8 mouse cellular contexts compared by ENCODE assay signal in genomic region chr2:32888029-32888428, GRCm38 (mm10). TPM values are rescaled to one million over a fixed set of nuclear protein-coding genes. Genes with fewer than 3 reads are reported as not detected.
DNase-seq lines count a peak whose midpoint lies in the region; ATAC-seq and TF ChIP-seq lines count a peak whose summit lies in the region.

No protein-coding gene starts in this region.

- peak overlapping the region; percentile 79 for H3K27ac ChIP-seq in kidney, postnatal 0 days
- peak overlapping the region; percentile 75 for H3K27ac ChIP-seq in embryonic facial prominence, embryonic 11.5 days (replicated peaks; ENCODE audit: low read depth, low read length)
- H3K27ac ChIP-seq in forebrain, embryonic 15.5 days (replicated peaks): 0 out of 2 replicates have a peak overlapping the region, but pooled peaks have one; percentile 47
- peak overlapping the region; percentile 60 for H3K27ac ChIP-seq in liver, embryonic 13.5 days

- H3K27me3 ChIP-seq in kidney, postnatal 0 days (ENCODE audit: insufficient read depth, low read length): no peaks in the 10 kb centered on the region
- H3K27me3 ChIP-seq in embryonic facial prominence, embryonic 11.5 days (ENCODE audit: control insufficient read depth, insufficient read depth, low read length): no peaks in the 10 kb centered on the region
- H3K27me3 ChIP-seq in forebrain, embryonic 15.5 days: no peaks in the 10 kb centered on the region
- no peaks in the 10 kb centered on the region for H3K27me3 ChIP-seq in liver, embryonic 13.5 days

- H3K4me1 ChIP-seq in kidney, postnatal 0 days (replicated peaks; ENCODE audit: insufficient read depth, low read length): peaks cover 33% of the 10 kb centered on the region
- H3K4me1 ChIP-seq in embryonic facial prominence, embryonic 11.5 days (ENCODE audit: control insufficient read depth, insufficient read depth, low read length): peaks cover 14% of the 10 kb centered on the region
- H3K4me1 ChIP-seq in forebrain, embryonic 15.5 days: peaks cover 9% of the 10 kb centered on the region
- peaks cover 62% of the 10 kb centered on the region for H3K4me1 ChIP-seq in liver, embryonic 13.5 days (replicated peaks)

- H3K4me3 ChIP-seq in kidney, postnatal 0 days (replicated peaks; ENCODE audit: low read depth, low read length): no peak overlapping the region
- no peak overlapping the region for H3K4me3 ChIP-seq in embryonic facial prominence, embryonic 11.5 days (ENCODE audit: low read depth, low read length)
- no peak overlapping the region for H3K4me3 ChIP-seq in forebrain, embryonic 15.5 days
- H3K4me3 ChIP-seq in liver, embryonic 13.5 days (replicated peaks): no peak overlapping the region

- no peak for ATAC-seq in kidney, postnatal 0 days (replicated peaks; ENCODE audit: low FRiP score, low read depth)
- no peak; the same call in 1 of the 2 replicates for ATAC-seq in embryonic facial prominence, embryonic 11.5 days (replicated peaks; ENCODE audit: insufficient number of reproducible peaks, low FRiP score, low TSS enrichment, low read depth)
- no peak for ATAC-seq in forebrain, embryonic 15.5 days (replicated peaks)
- ATAC-seq in liver, embryonic 13.5 days (ENCODE audit: low read depth): no peak

- no peaks in the 10 kb centered on the region for H3K36me3 ChIP-seq in kidney, postnatal 0 days (ENCODE audit: insufficient read depth, low read length)
- H3K36me3 ChIP-seq in embryonic facial prominence, embryonic 11.5 days (replicated peaks; ENCODE audit: control insufficient read depth, insufficient read depth, low read depth, low read length): no peaks in the 10 kb centered on the region
- H3K36me3 ChIP-seq in forebrain, embryonic 15.5 days: no peaks in the 10 kb centered on the region
- no peaks in the 10 kb centered on the region for H3K36me3 ChIP-seq in liver, embryonic 13.5 days

- 0 out of 2 replicates have a peak overlapping the region, but pooled peaks have one; percentile 36 for H3K9ac ChIP-seq in kidney, postnatal 0 days (ENCODE audit: low read depth, low read length)
- peak overlapping the region; percentile 18; the same call in 1 of the 2 replicates for H3K9ac ChIP-seq in embryonic facial prominence, embryonic 11.5 days (replicated peaks; ENCODE audit: low read length)
- H3K9ac ChIP-seq in forebrain, embryonic 15.5 days (replicated peaks): 0 out of 2 replicates have a peak overlapping the region, but pooled peaks have one; percentile 7
- H3K9ac ChIP-seq in liver, embryonic 13.5 days: no peak overlapping the region

- no peak for TF ChIP-seq CTCF in kidney, postnatal 0 days (IDR thresholded peaks at IDR 0.05; ENCODE audit: low read depth)

- H3K4me2 ChIP-seq in kidney, postnatal 0 days (ENCODE audit: low read length): no peak overlapping the region
- H3K4me2 ChIP-seq in embryonic facial prominence, embryonic 11.5 days (ENCODE audit: low read depth, low read length): no peak overlapping the region
- no peak overlapping the region for H3K4me2 ChIP-seq in forebrain, embryonic 15.5 days (replicated peaks)
- no peak overlapping the region for H3K4me2 ChIP-seq in liver, embryonic 13.5 days

- DNase-seq in kidney, postnatal 0 days (ENCODE audit: low spot score): no peak
- DNase-seq in kidney, postnatal 10 days: no peak
- DNase-seq in embryonic facial prominence, embryonic 11.5 days (ENCODE audit: low spot score): peak; percentile 54
- DNase-seq in liver, embryonic 13.5 days: no peak
- no peak for DNase-seq in thymus, postnatal 10 days (ENCODE audit: low spot score in 2 of 2)
- no peak for DNase-seq in spleen, postnatal 36 days (ENCODE audit: low spot score in 2 of 2)
- DNase-seq in thymus, postnatal 4 days: no peak

- H3K9me3 ChIP-seq in kidney, postnatal 0 days (replicated peaks; ENCODE audit: low read length): no peaks in the 10 kb centered on the region
- no peaks in the 10 kb centered on the region for H3K9me3 ChIP-seq in embryonic facial prominence, embryonic 11.5 days (replicated peaks; ENCODE audit: control insufficient read depth, low read length)
- no peaks in the 10 kb centered on the region for H3K9me3 ChIP-seq in forebrain, embryonic 15.5 days
- no peaks in the 10 kb centered on the region for H3K9me3 ChIP-seq in liver, embryonic 13.5 days (replicated peaks)

- WGBS in kidney, postnatal 0 days: 16% methylated on average over 9 of the region's 9 CpGs
- WGBS in embryonic facial prominence, embryonic 11.5 days: 15% methylated on average over 9 of the region's 9 CpGs
- WGBS in forebrain, embryonic 15.5 days: 35% methylated on average over 9 of the region's 9 CpGs
- WGBS in liver, embryonic 13.5 days (ENCODE audit: insufficient replicate concordance): 29% methylated on average over 9 of the region's 9 CpGs

RNA-seq across cellular contexts. Expression of gene Fam129b, which starts 12.1 kb away (rescaled TPM):
- 41.1 and 42.2 TPM in 2 replicates for polyA plus RNA-seq in kidney, postnatal 0 days (2015; fragmentation: Nextera tagmentation; extraction: Ambion mirVana)
- polyA plus RNA-seq in embryonic facial prominence, embryonic 11.5 days (2014; fragmentation: Nextera tagmentation; extraction: Ambion mirVana): 13.7 and 15.9 TPM in 2 replicates
- 33.5 TPM in 2 replicates for polyA plus RNA-seq in forebrain, embryonic 15.5 days (2015; fragmentation: Nextera tagmentation; extraction: Ambion mirVana)
- 7.0 and 7.6 TPM in 2 replicates for polyA plus RNA-seq in liver, embryonic 13.5 days (2015; fragmentation: Nextera tagmentation; extraction: Ambion mirVana)

RNA-seq across cellular contexts. Expression of gene Stxbp1, which starts 41.0 kb away (rescaled TPM):
- 14.3 and 14.6 TPM in 2 replicates for polyA plus RNA-seq in kidney, postnatal 0 days (2015; fragmentation: Nextera tagmentation; extraction: Ambion mirVana)
- polyA plus RNA-seq in embryonic facial prominence, embryonic 11.5 days (2014; fragmentation: Nextera tagmentation; extraction: Ambion mirVana): 22.0 and 27.1 TPM in 2 replicates
- polyA plus RNA-seq in forebrain, embryonic 15.5 days (2015; fragmentation: Nextera tagmentation; extraction: Ambion mirVana): 191 and 197 TPM in 2 replicates
- polyA plus RNA-seq in liver, embryonic 13.5 days (2015; fragmentation: Nextera tagmentation; extraction: Ambion mirVana): 3.3 and 3.7 TPM in 2 replicates
